In genomic region chr16:65577298-65578029, GRCm38 (mm10) we compare ENCODE assay signal across 26 mouse cellular contexts. TPM values are rescaled to one million over a fixed set of nuclear protein-coding genes. Genes with fewer than 3 reads are reported as not detected.
DNase-seq lines count a peak whose midpoint lies in the region; ATAC-seq and TF ChIP-seq lines count a peak whose summit lies in the region.
"Had no signal": no experiment of that assay in that cellular context is flagged by ENCODE, and none has a peak within 500 bp of the region (broad histone marks: within the 10 kb centered on the region; RNA-seq: fewer than 3 reads in every experiment).

No protein-coding gene starts in this region.

- ATAC-seq in common myeloid progenitor, adult 5-6 weeks (replicated peaks; ENCODE audit: low read depth, poor library complexity, severe bottlenecking), result 0 out of 2 replicates have a peak, but pooled peaks have one; percentile 39
- peak; percentile 96 for ATAC-seq in monocyte, adult 5-6 weeks (replicated peaks; ENCODE audit: insufficient number of reproducible peaks, low FRiP score, low TSS enrichment, poor library complexity, severe bottlenecking)
- ATAC-seq: forebrain, embryonic 13.5 days; forebrain, postnatal 0 days had no signal

- no peaks in the 10 kb centered on the region for H3K27me3 ChIP-seq in CH12.LX (replicated peaks)
- no peaks in the 10 kb centered on the region for H3K27me3 ChIP-seq in kidney, adult 2 months (replicated peaks; ENCODE audit: control insufficient read depth, insufficient read depth, low read length)
- H3K27me3 ChIP-seq: forebrain, embryonic 13.5 days; heart, embryonic 12.5 days; hindbrain, embryonic 15.5 days had no signal

- H3K36me3 ChIP-seq in CH12.LX (replicated peaks in 1 of 2; ENCODE audit: control insufficient read depth in 1 of 2, insufficient read depth in 1 of 2, low read length in 1 of 2), result no peaks in the 10 kb centered on the region
- no peaks in the 10 kb centered on the region for H3K36me3 ChIP-seq in kidney, adult 2 months (ENCODE audit: control insufficient read depth, insufficient read depth, low read length)
- H3K36me3 ChIP-seq: embryonic facial prominence, embryonic 10.5 days; heart, embryonic 12.5 days; hindbrain, embryonic 10.5 days; hindbrain, embryonic 15.5 days had no signal

- no peak for TF ChIP-seq CTCF in CH12.LX (conservative IDR thresholded peaks at IDR 0.05 in 1 of 2, IDR thresholded peaks at IDR 0.05 in 1 of 2; ENCODE audit: low read depth in 2 of 2, low read length in 2 of 2)
- no peak for TF ChIP-seq CTCF in kidney, adult 2 months (conservative IDR thresholded peaks at IDR 0.05; ENCODE audit: insufficient read depth, insufficient read length, low read depth, low read length)

- TF ChIP-seq POLR2A in CH12.LX (IDR thresholded peaks at IDR 0.05; ENCODE audit: low read depth, low read length), result no peak
- TF ChIP-seq POLR2A in kidney, adult 2 months (IDR thresholded peaks at IDR 0.05; ENCODE audit: low read depth, low read length), result no peak

- no peak overlapping the region for H3K27ac ChIP-seq in CH12.LX (ENCODE audit: insufficient read depth, low read depth)
- no peak overlapping the region for H3K27ac ChIP-seq in kidney, adult 2 months (ENCODE audit: insufficient read depth, low read depth, low read length)
- H3K27ac ChIP-seq: embryonic facial prominence, embryonic 10.5 days; forebrain, embryonic 13.5 days; hindbrain, embryonic 10.5 days; hindbrain, embryonic 15.5 days had no signal

- H3K4me1 ChIP-seq in CH12.LX (ENCODE audit: control insufficient read depth in 1 of 2, insufficient read depth in 2 of 2), result peaks cover 2 to 20% of the 10 kb centered on the region in 2 experiments; a peak in 3 of 4 replicates
- H3K4me1 ChIP-seq in kidney, adult 2 months (ENCODE audit: control insufficient read depth, insufficient read depth, low read length), result no peaks in the 10 kb centered on the region
- H3K4me1 ChIP-seq: embryonic facial prominence, embryonic 10.5 days; forebrain, embryonic 13.5 days; heart, embryonic 12.5 days; hindbrain, embryonic 10.5 days; hindbrain, embryonic 15.5 days had no signal

- DNase-seq in embryo, embryonic 10 days (ENCODE audit: low spot score), result peak; percentile 34
- DNase-seq in embryo, embryonic 9.5 days (ENCODE audit: extremely low spot score), result no peak
- peak; percentile 64 for DNase-seq in CH12.LX (ENCODE audit: extremely low read depth)
- no peak for DNase-seq in kidney, adult 2 months
- DNase-seq in testis, postnatal 10 days (ENCODE audit: low spot score), result no peak
- no peak for DNase-seq in cerebellum, adult 11 months
- DNase-seq: adrenal gland, adult 8-10 months; adrenal gland, postnatal 36 days; cerebellum, adult 2 months; cerebellum, postnatal 10 days; forebrain, postnatal 0 days; gastrocnemius, postnatal 14 days had no signal

- in situ Hi-C loops in CH12.LX (cut with MboI; ENCODE audit: low pct_ligation_motif_present, low pct_unique_long_range_greater_than_20kb, low sequenced_read_pairs), result no loop called here

- no peaks in the 10 kb centered on the region for H3K9me3 ChIP-seq in CH12.LX (replicated peaks; ENCODE audit: low read length)
- H3K9me3 ChIP-seq: embryonic facial prominence, embryonic 10.5 days; forebrain, embryonic 13.5 days; heart, embryonic 12.5 days; hindbrain, embryonic 10.5 days; hindbrain, embryonic 15.5 days had no signal

- TF ChIP-seq RAD21 in CH12.LX (IDR thresholded peaks at IDR 0.05; ENCODE audit: low read depth, low read length), result no peak

- WGBS in kidney, adult 2 months, result 45% methylated on average over 6 of the region's 6 CpGs

- H3K79me2 ChIP-seq in CH12.LX (replicated peaks; ENCODE audit: control insufficient read depth, extremely low read depth, insufficient read depth, poor library complexity, severe bottlenecking), result no peaks in the 10 kb centered on the region

- TF ChIP-seq EP300 in CH12.LX (IDR thresholded peaks at IDR 0.05; ENCODE audit: low read length), result peak; percentile 90

- peak overlapping the region; percentile 16; the same call in 1 of the 2 replicates for H3K9ac ChIP-seq in CH12.LX (ENCODE audit: insufficient read depth, low read depth)
- H3K9ac ChIP-seq: forebrain, embryonic 13.5 days; forebrain, postnatal 0 days; heart, embryonic 12.5 days; hindbrain, embryonic 15.5 days had no signal

- dilution Hi-C loops in CH12.LX (cut with MboI; ENCODE audit: extremely low pct_ligation_motif_present, extremely low pct_unique_long_range_greater_than_20kb, low sequenced_read_pairs), result no loop called here

- peak overlapping the region; percentile 99 for H3K4me2 ChIP-seq in CH12.LX (ENCODE audit: insufficient read depth, low read depth, poor library complexity, severe bottlenecking)
- H3K4me2 ChIP-seq: forebrain, embryonic 13.5 days; heart, embryonic 12.5 days; hindbrain, embryonic 15.5 days had no signal

- no peak overlapping the region for H3K4me3 ChIP-seq in CH12.LX (replicated peaks in 1 of 3; ENCODE audit: low read depth in 2 of 3, low read length in 2 of 3, poor library complexity in 1 of 3)
- no peak overlapping the region for H3K4me3 ChIP-seq in kidney, adult 2 months (ENCODE audit: insufficient read depth, low read depth, low read length)
- H3K4me3 ChIP-seq: embryonic facial prominence, embryonic 10.5 days; forebrain, embryonic 13.5 days; heart, embryonic 12.5 days; hindbrain, embryonic 10.5 days; hindbrain, embryonic 15.5 days had no signal

TF ChIP-seq in CH12.LX, 34 proteins besides CTCF, POLR2A, EP300 and RAD21 (continues in another document):
- TF ChIP-seq MYC (IDR thresholded peaks at IDR 0.05; ENCODE audit: low read depth, low read length), result 0 out of 2 replicates have a peak, but pooled peaks have one; percentile 44
- TF ChIP-seq KAT2A (IDR thresholded peaks at IDR 0.05; ENCODE audit: insufficient replicate concordance, low read length), result no peak
- TF ChIP-seq ELF1 (IDR thresholded peaks at IDR 0.05; ENCODE audit: low read depth, low read length), result no peak
- TF ChIP-seq TCF12 (IDR thresholded peaks at IDR 0.05; ENCODE audit: low read depth, low read length), result no peak
- no peak for TF ChIP-seq UBTF (IDR thresholded peaks at IDR 0.05; ENCODE audit: low read depth, low read length)
- no peak for TF ChIP-seq SIN3A (IDR thresholded peaks at IDR 0.05; ENCODE audit: low read length)
- TF ChIP-seq ZMIZ1 (IDR thresholded peaks at IDR 0.05; ENCODE audit: low read depth, low read length), result no peak
- 0 out of 2 replicates have a peak, but pooled peaks have one; percentile 15 for TF ChIP-seq ZNF384 (IDR thresholded peaks at IDR 0.05; ENCODE audit: low read depth, low read length)
- no peak for TF ChIP-seq USF1 (IDR thresholded peaks at IDR 0.05; ENCODE audit: low read depth, low read length)
- TF ChIP-seq MAFK (IDR thresholded peaks at IDR 0.05; ENCODE audit: insufficient replicate concordance, low read length), result no peak; the same call in 1 of the 2 replicates
- TF ChIP-seq GABPA (IDR thresholded peaks at IDR 0.05; ENCODE audit: insufficient replicate concordance, low read depth, low read length), result no peak
- no peak for TF ChIP-seq MAX (IDR thresholded peaks at IDR 0.05; ENCODE audit: low read length)
- TF ChIP-seq ETS1 (conservative IDR thresholded peaks at IDR 0.05; ENCODE audit: low read depth, low read length), result 0 out of 2 replicates have a peak, but pooled peaks have one; percentile 22
- no peak for TF ChIP-seq ZC3H11A (IDR thresholded peaks at IDR 0.05; ENCODE audit: low read depth, low read length)
- no peak for TF ChIP-seq MXI1 (IDR thresholded peaks at IDR 0.05; ENCODE audit: low read depth, low read length)
- peak; percentile 94 for TF ChIP-seq IRF4 (IDR thresholded peaks at IDR 0.05; ENCODE audit: low read depth, low read length)
- TF ChIP-seq HCFC1 (IDR thresholded peaks at IDR 0.05; ENCODE audit: low read depth, low read length), result 0 out of 2 replicates have a peak, but pooled peaks have one; percentile 26
- no peak for TF ChIP-seq NRF1 (IDR thresholded peaks at IDR 0.05; ENCODE audit: low read depth, low read length)
- no peak for TF ChIP-seq SMC3 (IDR thresholded peaks at IDR 0.05; ENCODE audit: low read depth, low read length)
- no peak for TF ChIP-seq USF2 (conservative IDR thresholded peaks at IDR 0.05; ENCODE audit: low read depth, low read length)
- no peak for TF ChIP-seq ZKSCAN1 (IDR thresholded peaks at IDR 0.05; ENCODE audit: borderline replicate concordance, low read depth, low read length)
- no peak for TF ChIP-seq NELFE (IDR thresholded peaks at IDR 0.05; ENCODE audit: low read depth, low read length)
- TF ChIP-seq POLR2AphosphoS2 (IDR thresholded peaks at IDR 0.05; ENCODE audit: low read depth, low read length), result no peak
- no peak for TF ChIP-seq MAZ (IDR thresholded peaks at IDR 0.05; ENCODE audit: low read depth, low read length)
- TF ChIP-seq CHD2 (IDR thresholded peaks at IDR 0.05; ENCODE audit: low read length), result no peak; the same call in 1 of the 2 replicates
- TF ChIP-seq CHD1 (IDR thresholded peaks at IDR 0.05; ENCODE audit: low read depth, low read length), result peak; percentile 76; the same call in 1 of the 2 replicates
- TF ChIP-seq RCOR1 (conservative IDR thresholded peaks at IDR 0.05; ENCODE audit: low read depth, low read length), result peak; percentile 61; the same call in 1 of the 2 replicates
- no peak for TF ChIP-seq JUN (IDR thresholded peaks at IDR 0.05; ENCODE audit: insufficient read depth, low read depth, low read length)
- TF ChIP-seq JUND (conservative IDR thresholded peaks at IDR 0.05; ENCODE audit: low read depth, low read length), result peak; percentile 34; the same call in 1 of the 2 replicates
- TF ChIP-seq BHLHE40 (IDR thresholded peaks at IDR 0.05; ENCODE audit: low read depth, low read length), result no peak
- no peak for TF ChIP-seq E2F4 (IDR thresholded peaks at IDR 0.05; ENCODE audit: insufficient replicate concordance, low read depth, low read length)
- no peak for TF ChIP-seq PAX5 (IDR thresholded peaks at IDR 0.05; ENCODE audit: low read length)

RNA-seq across cellular contexts. Expression of gene Chmp2b, which starts 14.9 kb away (rescaled TPM):
- total RNA-seq in CH12.LX (2012; rRNA removed) (28.0 and 28.2 TPM in 2 replicates), CH12.LX (2014; rRNA removed) (70.4 and 77.4 TPM in 2 replicates)
- 50.3 and 64.0 TPM in 2 replicates for polyA plus RNA-seq in CH12.LX (2012; ENCODE audit: insufficient read length, low read depth)
- total RNA-seq in common myeloid progenitor, adult 5-6 weeks (2017), result 43.2 and 45.8 TPM in 2 replicates
- total RNA-seq in monocyte, adult 5-6 weeks (2017), result 84.8 to 149 TPM (median 129 TPM) in 3 replicates
- 14.9 and 16.0 TPM in 2 replicates for polyA plus RNA-seq in kidney, adult 2 months (2012; rRNA removed)

RNA-seq across cellular contexts. Expression of gene Pou1f1, which starts 57.2 kb away (rescaled TPM):
- total RNA-seq in CH12.LX (2012; rRNA removed) (not detected in 2 replicates), CH12.LX (2014; rRNA removed) (not detected in 2 replicates)
- not detected in 2 replicates for polyA plus RNA-seq in CH12.LX (2012; ENCODE audit: insufficient read length, low read depth)
- 0.09 TPM in 1 of 2 replicates, not detected in the other for total RNA-seq in common myeloid progenitor, adult 5-6 weeks (2017)
- 0.29 TPM in 1 of 3 replicates, not detected in the others for total RNA-seq in monocyte, adult 5-6 weeks (2017)
- not detected in 2 replicates for polyA plus RNA-seq in kidney, adult 2 months (2012; rRNA removed)
- total RNA-seq: adrenal gland, postnatal 36 days; ES-E14; forebrain, postnatal 0 days; gastrocnemius, adult 18-20 months; gastrocnemius, postnatal 14 days; heart, adult 8-10 months; heart, postnatal 25 days had no signal
- polyA plus RNA-seq: cerebellum, adult 2 months; cortical plate, adult 2 months; embryonic facial prominence, embryonic 10.5 days; forebrain, embryonic 13.5 days; forebrain, postnatal 0 days; gonadal fat pad, adult 2 months; heart, embryonic 12.5 days; heart, embryonic 16.5 days; hindbrain, embryonic 10.5 days had no signal

Comparison
In these comparisons a context has a peak if more than half of its experiments do, and no peak if none do; other contexts are left out.
1. DNase-seq: peak in embryo, embryonic 10 days (single experiment) and CH12.LX (single experiment); none in embryo, embryonic 9.5 days (single experiment), kidney, adult 2 months (single experiment), testis, postnatal 10 days (single experiment) and cerebellum, adult 11 months (single experiment).